Mouse (Mus musculus) forebrain, embryonic 13.5 days (tissue): ENCODE measurements at regions not wholly inside any gene's neighbourhood (a gene's known extent, or its start where the extent isn't known, plus 50 kb on each side); places are given as distances from the start of the nearest gene placed in this dataset.

ENCODE experiments used
- ATAC-seq: fragments of 200-750 bp; cut with Nextera tagmentation; 2 replicates; pipeline ENCODE4 v1.8.0; 2017
- H3K27ac ChIP-seq: fragments of 300-500 bp; sonication (generic); 2 replicates; pipeline ENCODE4 v1.5.1; 2015; ENCODE audit warnings: inconsistent platforms, mild to moderate bottlenecking, moderate library complexity
- H3K27me3 ChIP-seq: fragments of 300-500 bp; sonication (generic); 2 replicates; pipeline ENCODE4 v1.6.1; 2015; ENCODE audit warnings: mild to moderate bottlenecking, inconsistent platforms
- H3K36me3 ChIP-seq: fragments of 300-500 bp; sonication (generic); 2 replicates; pipeline ENCODE4 v1.6.1; 2015; ENCODE audit warnings: mild to moderate bottlenecking, inconsistent platforms; ENCODE audit not compliant: poor library complexity, severe bottlenecking
- H3K4me1 ChIP-seq: fragments of 300-500 bp; sonication (generic); 2 replicates; pipeline ENCODE4 v1.6.1; 2015; ENCODE audit warnings: inconsistent platforms
- H3K4me2 ChIP-seq: fragments of 300-500 bp; sonication (generic); 2 replicates; pipeline ENCODE4 v1.6.1; 2015; ENCODE audit warnings: inconsistent platforms, mild to moderate bottlenecking, moderate library complexity
- H3K4me3 ChIP-seq: fragments of 300-500 bp; sonication (generic); 2 replicates; pipeline ENCODE4 v1.5.1; 2015; ENCODE audit warnings: mild to moderate bottlenecking, inconsistent platforms
- H3K9ac ChIP-seq: fragments of 300-500 bp; sonication (generic); 2 replicates; pipeline ENCODE4 v1.6.1; 2015; ENCODE audit warnings: mild to moderate bottlenecking, inconsistent platforms
- H3K9me3 ChIP-seq: fragments of 300-500 bp; sonication (generic); replicated peaks from 2 replicates; pipeline ENCODE4 v1.6.1; 2016; ENCODE audit warnings: inconsistent platforms
- WGBS: fragments of 180-500 bp; shearing (Covaris S2); methylation state at CpG from one replicate; pipeline ENCODE4 v1.1.7; 2015; 5-methylcytosine and 5-hydroxymethylcytosine counted together

GRCm38 (mm10) chr6:49654541-49655130, 167.9 kb upstream of the Npy start:
- no peaks in the 10 kb centered on the region for H3K36me3 ChIP-seq
- H3K4me3 ChIP-seq: no peak overlapping the region
- H3K4me1 ChIP-seq: 0 out of 2 replicates have a peak, but pooled peaks cover 6% of the 10 kb centered on the region
- no peak overlapping the region for H3K4me2 ChIP-seq
- H3K27me3 ChIP-seq: no peaks in the 10 kb centered on the region
- WGBS: 64% methylated on average over 10 of the region's 10 CpGs
- no peak overlapping the region for H3K9ac ChIP-seq
- H3K27ac ChIP-seq: no peak overlapping the region
- no peaks in the 10 kb centered on the region for H3K9me3 ChIP-seq
- no peak for ATAC-seq

GRCm38 (mm10) chr6:49655241-49655640, 167.3 kb upstream of the Npy start:
- H3K4me2 ChIP-seq: no peak overlapping the region
- no peaks in the 10 kb centered on the region for H3K36me3 ChIP-seq
- WGBS: 62% methylated on average over 5 of the region's 5 CpGs
- no peak overlapping the region for H3K9ac ChIP-seq
- H3K4me3 ChIP-seq: no peak overlapping the region
- ATAC-seq: no peak
- no peaks in the 10 kb centered on the region for H3K9me3 ChIP-seq
- no peaks in the 10 kb centered on the region for H3K27me3 ChIP-seq
- 0 out of 2 replicates have a peak, but pooled peaks cover 6% of the 10 kb centered on the region for H3K4me1 ChIP-seq
- no peak overlapping the region for H3K27ac ChIP-seq

- Histone ChIP-seq H3K9ac (no peak overlapping the region), H3K4me1 (0 out of 2 replicates have a peak, but pooled peaks cover 6% of the 10 kb centered on the region), H3K27me3 (no peaks in the 10 kb centered on the region), H3K9me3 (no peaks in the 10 kb centered on the region), H3K4me3 (no peak overlapping the region), H3K27ac (no peak overlapping the region), H3K36me3 (no peaks in the 10 kb centered on the region), H3K4me2 (no peak overlapping the region)
- no peak for ATAC-seq
- whole genome bisulfite sequencing: 82% methylated on average over 13 of the region's 13 CpGs
Measured at GRCm38 (mm10) chr6:49656359-49657280, 165.9 kb upstream of the Npy start.

- 79% methylated on average over 9 of the region's 9 CpGs for WGBS
- no peak for ATAC-seq
- Histone ChIP-seq H3K27me3 (no peaks in the 10 kb centered on the region), H3K4me1 (0 out of 2 replicates have a peak, but pooled peaks cover 6% of the 10 kb centered on the region), H3K27ac (no peak overlapping the region), H3K36me3 (no peaks in the 10 kb centered on the region), H3K4me3 (no peak overlapping the region), H3K4me2 (no peak overlapping the region), H3K9me3 (no peaks in the 10 kb centered on the region), H3K9ac (no peak overlapping the region)
Measured at GRCm38 (mm10) chr6:49657988-49658387, 164.5 kb upstream of the Npy start.

DNA sequence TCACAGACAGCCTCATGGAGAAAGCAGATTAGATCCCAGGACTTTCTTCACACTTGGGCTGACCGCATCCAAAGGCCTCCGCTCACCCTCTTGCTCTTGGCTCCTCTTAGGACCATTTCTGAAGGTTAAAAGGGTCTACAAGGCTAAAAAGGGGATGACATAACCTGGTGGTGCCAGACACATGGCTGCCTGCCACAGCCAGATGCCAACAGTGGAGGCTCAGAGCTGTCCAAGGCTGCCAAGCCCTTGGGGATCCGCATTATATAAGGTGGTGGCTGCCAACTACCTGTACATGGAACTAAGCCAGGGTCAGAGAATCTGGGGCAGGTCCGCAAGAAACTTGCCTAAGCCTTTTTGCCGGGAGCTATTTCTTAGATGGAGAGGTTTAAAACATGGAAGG, 151.5 kb upstream of the Npy start:
- WGBS: 92% methylated on average over 5 of the region's 5 CpGs
- Histone ChIP-seq H3K9me3 (no peaks in the 10 kb centered on the region), H3K4me1 (no peaks in the 10 kb centered on the region), H3K27ac (no peak overlapping the region), H3K36me3 (no peaks in the 10 kb centered on the region), H3K27me3 (no peaks in the 10 kb centered on the region), H3K4me2 (no peak overlapping the region), H3K4me3 (no peak overlapping the region), H3K9ac (no peak overlapping the region)
- ATAC-seq: no peak

GRCm38 (mm10) chr6:49671912-49672311, 150.6 kb upstream of the Npy start:
- WGBS: 84% methylated on average over 2 of the region's 2 CpGs
- no peak for ATAC-seq
- Histone ChIP-seq H3K9me3 (no peaks in the 10 kb centered on the region), H3K36me3 (no peaks in the 10 kb centered on the region), H3K4me1 (no peaks in the 10 kb centered on the region), H3K4me3 (no peak overlapping the region), H3K9ac (no peak overlapping the region), H3K27ac (no peak overlapping the region), H3K4me2 (no peak overlapping the region), H3K27me3 (no peaks in the 10 kb centered on the region)

GRCm38 (mm10) chr6:49686776-49687175, 135.7 kb upstream of the Npy start:
- WGBS: 65% methylated on average over 4 of the region's 4 CpGs

GRCm38 (mm10) chr6:49692032-49692539, 130.4 kb upstream of the Npy start:
- peaks cover 13% of the 10 kb centered on the region for H3K4me1 ChIP-seq
- H3K4me3 ChIP-seq: no peak overlapping the region
- no peak overlapping the region for H3K9ac ChIP-seq
- no peaks in the 10 kb centered on the region for H3K9me3 ChIP-seq
- H3K36me3 ChIP-seq: no peaks in the 10 kb centered on the region
- ATAC-seq: no peak
- H3K27ac ChIP-seq: no peak overlapping the region
- H3K27me3 ChIP-seq: no peaks in the 10 kb centered on the region
- 66% methylated on average over 6 of the region's 6 CpGs for WGBS
- no peak overlapping the region for H3K4me2 ChIP-seq

More at GRCm38 (mm10) chr6:49686776-49687175, 135.7 kb upstream of the Npy start:
- Histone ChIP-seq H3K27me3 (no peaks in the 10 kb centered on the region), H3K4me1 (no peaks in the 10 kb centered on the region), H3K9ac (no peak overlapping the region), H3K36me3 (no peaks in the 10 kb centered on the region), H3K4me2 (no peak overlapping the region), H3K9me3 (no peaks in the 10 kb centered on the region), H3K27ac (no peak overlapping the region), H3K4me3 (no peak overlapping the region)
- ATAC-seq: no peak

DNA sequence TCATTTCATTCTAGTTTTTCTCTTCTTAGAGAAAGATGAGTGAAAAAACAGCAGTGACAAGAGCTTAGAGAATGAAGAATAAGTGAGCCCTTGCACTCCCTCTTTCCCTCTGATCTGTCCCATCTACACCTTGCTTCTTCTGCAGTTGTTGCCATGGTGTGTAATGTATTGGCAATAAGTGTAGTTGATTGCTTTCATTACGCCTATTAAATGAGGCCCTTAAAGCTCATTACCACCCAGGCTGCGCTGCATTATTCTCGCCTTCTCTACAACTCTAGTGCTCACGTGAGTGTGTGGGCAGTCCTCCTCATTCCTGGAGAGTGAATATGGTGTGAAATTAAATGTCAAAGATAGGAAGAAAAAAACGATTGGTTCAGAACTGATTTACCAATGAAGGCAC, 127.7 kb upstream of the Npy start:
- H3K9me3 ChIP-seq: no peaks in the 10 kb centered on the region
- ATAC-seq: no peak
- no peak overlapping the region for H3K4me3 ChIP-seq
- no peaks in the 10 kb centered on the region for H3K36me3 ChIP-seq
- peaks cover 13% of the 10 kb centered on the region for H3K4me1 ChIP-seq
- H3K27me3 ChIP-seq: no peaks in the 10 kb centered on the region
- no peak overlapping the region for H3K27ac ChIP-seq
- 34% methylated on average over 5 of the region's 5 CpGs for WGBS
- H3K9ac ChIP-seq: no peak overlapping the region
- no peak overlapping the region for H3K4me2 ChIP-seq

GRCm38 (mm10) chr6:49696990-49697389, 125.5 kb upstream of the Npy start:
- no peak for ATAC-seq
- Histone ChIP-seq H3K4me3 (no peak overlapping the region), H3K9ac (no peak overlapping the region), H3K27ac (no peak overlapping the region), H3K36me3 (no peaks in the 10 kb centered on the region), H3K4me2 (no peak overlapping the region), H3K9me3 (no peaks in the 10 kb centered on the region), H3K27me3 (no peaks in the 10 kb centered on the region), H3K4me1 (peaks cover 13% of the 10 kb centered on the region)
- WGBS: 88% methylated on average over 10 of the region's 10 CpGs

DNA sequence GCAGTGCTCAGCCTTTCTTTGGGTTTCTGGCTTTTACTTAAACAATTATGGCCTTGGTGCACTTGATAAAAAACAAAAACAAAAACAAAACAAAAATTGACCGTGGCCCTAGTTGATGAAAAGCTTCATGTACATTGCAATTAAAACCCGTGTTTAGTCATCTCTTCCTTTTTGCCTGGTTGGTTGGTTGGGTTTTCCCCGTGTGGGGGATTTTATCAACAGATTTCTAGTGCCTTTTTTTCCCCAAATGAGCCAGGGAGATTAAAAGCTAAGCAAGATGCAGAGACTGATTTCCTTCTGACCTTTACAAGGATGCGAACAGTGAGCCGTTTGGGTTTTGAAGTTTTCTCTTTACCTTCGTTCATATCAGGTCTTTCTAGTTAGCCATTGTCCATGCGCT, 121.1 kb upstream of the Npy start:
- H3K9me3 ChIP-seq: no peaks in the 10 kb centered on the region
- no peak overlapping the region for H3K4me2 ChIP-seq
- H3K4me3 ChIP-seq: no peak overlapping the region
- H3K36me3 ChIP-seq: no peaks in the 10 kb centered on the region
- 92% methylated on average over 7 of the region's 7 CpGs for WGBS
- no peak overlapping the region for H3K27ac ChIP-seq
- H3K9ac ChIP-seq: no peak overlapping the region
- no peaks in the 10 kb centered on the region for H3K27me3 ChIP-seq
- H3K4me1 ChIP-seq: no peaks in the 10 kb centered on the region
- ATAC-seq: no peak

DNA sequence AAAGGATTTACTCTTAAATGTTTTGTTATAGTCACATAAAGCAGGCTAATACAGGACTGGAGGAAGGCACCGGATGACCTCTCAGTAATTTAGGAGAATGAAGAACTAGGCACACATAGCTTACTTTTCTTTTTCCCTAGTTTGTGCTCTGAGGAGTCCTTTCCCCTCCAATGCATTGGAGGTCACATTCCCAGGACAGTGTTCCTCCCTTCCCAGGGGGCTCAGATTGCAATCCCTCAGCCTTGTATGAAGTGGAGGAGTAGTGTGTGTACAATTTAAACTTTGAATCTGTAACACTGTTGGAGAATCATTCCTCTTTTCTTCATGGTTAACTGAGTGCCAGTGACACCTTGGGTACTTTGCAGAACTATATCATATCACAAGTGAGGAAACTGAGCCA, 109.5 kb upstream of the Npy start:
- Histone ChIP-seq H3K4me3 (no peak overlapping the region), H3K36me3 (no peaks in the 10 kb centered on the region), H3K4me2 (no peak overlapping the region), H3K27me3 (no peaks in the 10 kb centered on the region), H3K9me3 (no peaks in the 10 kb centered on the region), H3K9ac (no peak overlapping the region), H3K4me1 (peaks cover 13% of the 10 kb centered on the region), H3K27ac (no peak overlapping the region)
- WGBS: 97% methylated on average over 1 of the region's 1 CpGs
- ATAC-seq: no peak
